Mouse (Mus musculus): Measurements from ENCODE around the gene Gabbr1. TPM values are rescaled to one million over a fixed set of nuclear protein-coding genes. Genes with fewer than 3 reads are reported as not detected.
"Not testable (repeated sequence)": the region's sequence is repeated elsewhere in the genome, so short reads cannot be mapped to it uniquely, and the experiment has no call there.

The Gabbr1 gene
- polyA plus RNA-seq (2012; ENCODE audit: insufficient read depth, insufficient read length, missing spikeins) = 3.8 and 4.5 TPM in 2 replicates

- Histone ChIP-seq H3K4me1 (ENCODE audit: control insufficient read depth, insufficient read depth, insufficient read length, low read length) (peaks cover 2% of the 10 kb centered on the region), H3K4me3 (ENCODE audit: insufficient read depth, low read depth, low read length) (peak within 1 kb of the TSS; percentile 69), H3K27ac (replicated peaks; ENCODE audit: low read depth, low read length) (no peak within 1 kb of the TSS)
These were observed at the start of gene Gabbr1 for GRCm38 (mm10) chr17:37045611-37046311. Gabbr1 (plus strand) TSS chr17:37045966.

GRCm38 (mm10) chr17:36997033-36997735 lies 48.6 kb upstream of the Gabbr1 start:
- no peaks in the 10 kb centered on the region for H3K4me1 ChIP-seq (ENCODE audit: control insufficient read depth, insufficient read depth, insufficient read length, low read length)
- no peak overlapping the region for H3K4me3 ChIP-seq (ENCODE audit: insufficient read depth, low read depth, low read length)
- no peak overlapping the region for H3K27ac ChIP-seq (replicated peaks; ENCODE audit: low read depth, low read length)

GRCm38 (mm10) chr17:36998477-36998876 lies 47.3 kb upstream of the Gabbr1 start:
- Histone ChIP-seq H3K4me1 (ENCODE audit: control insufficient read depth, insufficient read depth, insufficient read length, low read length) (0 out of 2 replicates have a peak, but pooled peaks cover 2% of the 10 kb centered on the region), H3K27ac (replicated peaks; ENCODE audit: low read depth, low read length) (no peak overlapping the region), H3K4me3 (ENCODE audit: insufficient read depth, low read depth, low read length) (no peak overlapping the region)

GRCm38 (mm10) chr17:37000863-37001262 lies 44.9 kb upstream of the Gabbr1 start, which contains the start of gene Zfp57:
Zfp57 (plus strand) TSS chr17:37001163.
- H3K4me1 ChIP-seq (ENCODE audit: control insufficient read depth, insufficient read depth, insufficient read length, low read length) = 0 out of 2 replicates have a peak, but pooled peaks cover 2% of the 10 kb centered on the region
- H3K27ac ChIP-seq (replicated peaks; ENCODE audit: low read depth, low read length) = no peak within 1 kb of the TSS
- no peak within 1 kb of the TSS for H3K4me3 ChIP-seq (ENCODE audit: insufficient read depth, low read depth, low read length)

GRCm38 (mm10) chr17:37002364-37003330 lies 43.1 kb upstream of the Gabbr1 start:
- 0 out of 2 replicates have a peak, but pooled peaks cover 2% of the 10 kb centered on the region for H3K4me1 ChIP-seq (ENCODE audit: control insufficient read depth, insufficient read depth, insufficient read length, low read length)
- H3K27ac ChIP-seq (replicated peaks; ENCODE audit: low read depth, low read length) = peak overlapping the region; percentile 28; the same call in 1 of the 2 replicates
- peak overlapping the region; percentile 68 for H3K4me3 ChIP-seq (ENCODE audit: insufficient read depth, low read depth, low read length)

- 0 out of 2 replicates have a peak, but pooled peaks cover 2% of the 10 kb centered on the region for H3K4me1 ChIP-seq (ENCODE audit: control insufficient read depth, insufficient read depth, insufficient read length, low read length)
- H3K4me3 ChIP-seq (ENCODE audit: insufficient read depth, low read depth, low read length) = peak overlapping the region; percentile 68
- H3K27ac ChIP-seq (replicated peaks; ENCODE audit: low read depth, low read length) = no peak overlapping the region
These were observed 42.4 kb upstream of the Gabbr1 start for GRCm38 (mm10) chr17:37003366-37003765.

- no peak overlapping the region for H3K27ac ChIP-seq (replicated peaks; ENCODE audit: low read depth, low read length)
- H3K4me3 ChIP-seq (ENCODE audit: insufficient read depth, low read depth, low read length) = no peak overlapping the region
- no peaks in the 10 kb centered on the region for H3K4me1 ChIP-seq (ENCODE audit: control insufficient read depth, insufficient read depth, insufficient read length, low read length)
These were observed 37.6 kb upstream of the Gabbr1 start for GRCm38 (mm10) chr17:37008161-37008560.

- H3K27ac ChIP-seq (replicated peaks; ENCODE audit: low read depth, low read length) = no peak overlapping the region
- no peaks in the 10 kb centered on the region for H3K4me1 ChIP-seq (ENCODE audit: control insufficient read depth, insufficient read depth, insufficient read length, low read length)
- no peak overlapping the region for H3K4me3 ChIP-seq (ENCODE audit: insufficient read depth, low read depth, low read length)
These were observed 36.2 kb upstream of the Gabbr1 start for GRCm38 (mm10) chr17:37009460-37010042.

GRCm38 (mm10) chr17:37011719-37012118 lies 34.0 kb upstream of the Gabbr1 start:
- H3K4me1 ChIP-seq (ENCODE audit: control insufficient read depth, insufficient read depth, insufficient read length, low read length) = no peaks in the 10 kb centered on the region
- no peak overlapping the region for H3K4me3 ChIP-seq (ENCODE audit: insufficient read depth, low read depth, low read length)
- no peak overlapping the region for H3K27ac ChIP-seq (replicated peaks; ENCODE audit: low read depth, low read length)

- no peaks in the 10 kb centered on the region for H3K4me1 ChIP-seq (ENCODE audit: control insufficient read depth, insufficient read depth, insufficient read length, low read length)
- H3K27ac ChIP-seq (replicated peaks; ENCODE audit: low read depth, low read length) = no peak overlapping the region
- no peak overlapping the region for H3K4me3 ChIP-seq (ENCODE audit: insufficient read depth, low read depth, low read length)
These were observed 33.6 kb upstream of the Gabbr1 start for GRCm38 (mm10) chr17:37012141-37012540.

- Histone ChIP-seq H3K27ac (replicated peaks; ENCODE audit: low read depth, low read length) (no peak overlapping the region), H3K4me3 (ENCODE audit: insufficient read depth, low read depth, low read length) (no peak overlapping the region), H3K4me1 (ENCODE audit: control insufficient read depth, insufficient read depth, insufficient read length, low read length) (no peaks in the 10 kb centered on the region)
These were observed 29.4 kb upstream of the Gabbr1 start for GRCm38 (mm10) chr17:37016333-37016732.

- H3K4me1 ChIP-seq (ENCODE audit: control insufficient read depth, insufficient read depth, insufficient read length, low read length) = no peaks in the 10 kb centered on the region
- H3K4me3 ChIP-seq (ENCODE audit: insufficient read depth, low read depth, low read length) = no peak overlapping the region
- no peak overlapping the region for H3K27ac ChIP-seq (replicated peaks; ENCODE audit: low read depth, low read length)
These were observed 27.4 kb upstream of the Gabbr1 start for GRCm38 (mm10) chr17:37018328-37018727.

GRCm38 (mm10) chr17:37019242-37019641 lies 26.5 kb upstream of the Gabbr1 start:
- H3K4me3 ChIP-seq (ENCODE audit: insufficient read depth, low read depth, low read length); H3K27ac ChIP-seq (replicated peaks; ENCODE audit: low read depth, low read length); H3K4me1 ChIP-seq (ENCODE audit: control insufficient read depth, insufficient read depth, insufficient read length, low read length): not testable (repeated sequence)

All from brown adipose tissue, adult 24 weeks (tissue).